Mouse (Mus musculus): Measurements from ENCODE around the gene Ldb1.

DNA sequence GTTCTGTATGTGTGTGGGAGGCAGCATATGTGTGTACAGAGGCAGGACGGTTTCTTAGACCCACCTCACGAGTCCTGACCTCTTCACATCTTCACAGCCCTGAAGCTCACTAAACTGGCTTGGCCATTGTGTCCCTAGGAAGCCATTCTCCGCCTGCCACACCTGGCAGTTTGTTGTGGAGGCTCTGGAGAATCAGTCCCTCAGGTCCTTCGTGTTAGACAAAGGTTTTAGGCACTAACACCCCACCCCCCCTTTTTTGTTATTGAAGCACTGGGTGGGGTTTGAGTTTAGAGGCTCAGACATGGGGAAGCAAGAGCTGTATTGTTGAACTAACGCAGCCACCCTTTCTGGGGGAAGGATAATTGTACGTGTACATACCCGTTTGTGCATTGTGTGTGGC lies 28.3 kb upstream of the Ldb1 start:
- TF ChIP-seq CTCF (IDR thresholded peaks at IDR 0.05; ENCODE audit: insufficient read depth, low read length) (no peak), POLR2A (IDR thresholded peaks at IDR 0.05; ENCODE audit: borderline replicate concordance, extremely low read depth, low read depth, low read length) (no peak)
